Comparison of ENCODE assay signal across 20 mouse cellular contexts in the genomic region with DNA sequence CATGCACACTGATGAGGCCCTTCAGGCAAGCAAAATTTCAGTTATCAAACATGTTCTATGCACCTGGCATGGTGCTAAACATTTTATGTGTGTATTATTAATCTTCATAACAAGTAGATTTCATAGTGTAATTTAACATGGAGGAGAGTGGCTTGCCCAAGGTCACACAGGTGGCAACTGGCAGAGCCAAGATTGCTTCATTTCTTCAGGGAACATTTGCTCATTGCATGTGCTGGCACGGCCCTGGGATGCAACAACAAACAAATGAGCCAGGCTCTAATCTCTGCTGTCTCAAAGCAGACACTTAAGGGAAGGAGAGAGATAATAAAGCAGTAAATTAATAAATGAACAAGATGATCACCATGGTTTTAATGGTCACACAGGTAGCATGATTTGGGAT.
A peak's percentile ranks its signal among the peaks of the same experiment; 100 is the strongest.
DNase-seq lines count a peak whose midpoint lies in the region; ATAC-seq and TF ChIP-seq lines count a peak whose summit lies in the region.
"Had no signal": no experiment of that assay in that cellular context is flagged by ENCODE, and none has a peak within 500 bp of the region (broad histone marks: within the 10 kb centered on the region; RNA-seq: fewer than 3 reads in every experiment).

No protein-coding gene starts in this region.

- no peaks in the 10 kb centered on the region for H3K9me3 ChIP-seq in kidney, embryonic 16.5 days (ENCODE audit: low read length)
- H3K9me3 ChIP-seq: embryonic facial prominence, embryonic 13.5 days; embryonic facial prominence, embryonic 15.5 days; forebrain, embryonic 13.5 days had no signal

- H3K27ac ChIP-seq in kidney, adult 2 months (ENCODE audit: insufficient read depth, low read depth, low read length), result no peak overlapping the region
- H3K27ac ChIP-seq in kidney, embryonic 16.5 days (ENCODE audit: low read length), result no peak overlapping the region
- H3K27ac ChIP-seq: embryonic facial prominence, embryonic 13.5 days; embryonic facial prominence, embryonic 15.5 days; forebrain, embryonic 13.5 days; forebrain, embryonic 15.5 days had no signal

- H3K4me3 ChIP-seq in kidney, adult 2 months (ENCODE audit: insufficient read depth, low read depth, low read length), result no peak overlapping the region
- H3K4me3 ChIP-seq in kidney, embryonic 16.5 days (ENCODE audit: low read length), result no peak overlapping the region
- H3K4me3 ChIP-seq: embryonic facial prominence, embryonic 13.5 days; embryonic facial prominence, embryonic 15.5 days; erythroblast, embryonic 14.5 days; forebrain, embryonic 13.5 days; forebrain, embryonic 15.5 days had no signal

- no peak overlapping the region for H3K9ac ChIP-seq in kidney, embryonic 16.5 days (replicated peaks; ENCODE audit: low read length)
- H3K9ac ChIP-seq: embryonic facial prominence, embryonic 13.5 days; embryonic facial prominence, embryonic 15.5 days; forebrain, embryonic 13.5 days; forebrain, embryonic 15.5 days; forebrain, postnatal 0 days had no signal

- WGBS in kidney, adult 2 months, result 70% methylated on average over 1 of the region's 1 CpGs
- WGBS in kidney, embryonic 16.5 days, result 83% methylated on average over 1 of the region's 1 CpGs

- peaks cover 6% of the 10 kb centered on the region; the same call in 1 of the 2 replicates for H3K4me1 ChIP-seq in kidney, adult 2 months (ENCODE audit: control insufficient read depth, insufficient read depth, low read length)
- no peaks in the 10 kb centered on the region for H3K4me1 ChIP-seq in kidney, embryonic 16.5 days (ENCODE audit: insufficient read depth, low read length)
- H3K4me1 ChIP-seq: embryonic facial prominence, embryonic 13.5 days; embryonic facial prominence, embryonic 15.5 days; forebrain, embryonic 15.5 days had no signal

- DNase-seq in kidney, adult 2 months, result peak; percentile 9
- peak; percentile 92 for DNase-seq in fat pad, adult 2 months (ENCODE audit: extremely low read depth, low read depth, low spot score)
- peak; percentile 92 for DNase-seq in gonadal fat pad, adult 2 months (ENCODE audit: low read depth)
- DNase-seq in gastrocnemius, postnatal 4 days (ENCODE audit: low spot score in 2 of 2), result no peak
- DNase-seq: adrenal gland, adult 2 months; adrenal gland, postnatal 25 days; cerebellum, adult 11 months; cerebellum, adult 18-20 months; cerebellum, adult 8-10 months; cerebellum, adult 9-11 months; cerebellum, postnatal 14 days; cerebellum, postnatal 36 days; embryo, embryonic 11 days; forebrain, postnatal 0 days had no signal

- ATAC-seq in kidney, embryonic 16.5 days (ENCODE audit: low FRiP score, low TSS enrichment), result no peak
- ATAC-seq: forebrain, embryonic 13.5 days; forebrain, embryonic 15.5 days; forebrain, postnatal 0 days had no signal

- no peaks in the 10 kb centered on the region for H3K36me3 ChIP-seq in kidney, adult 2 months (ENCODE audit: control insufficient read depth, insufficient read depth, low read length)
- no peaks in the 10 kb centered on the region for H3K36me3 ChIP-seq in kidney, embryonic 16.5 days (ENCODE audit: insufficient read depth, low read length)
- H3K36me3 ChIP-seq: embryonic facial prominence, embryonic 13.5 days; embryonic facial prominence, embryonic 15.5 days; forebrain, embryonic 15.5 days had no signal

- no peaks in the 10 kb centered on the region for H3K27me3 ChIP-seq in kidney, adult 2 months (replicated peaks; ENCODE audit: control insufficient read depth, insufficient read depth, low read length)
- no peaks in the 10 kb centered on the region for H3K27me3 ChIP-seq in kidney, embryonic 16.5 days (ENCODE audit: insufficient read depth, low read length)
- H3K27me3 ChIP-seq: embryonic facial prominence, embryonic 13.5 days; embryonic facial prominence, embryonic 15.5 days; forebrain, embryonic 13.5 days; forebrain, embryonic 15.5 days had no signal

- no peak overlapping the region for H3K4me2 ChIP-seq in kidney, embryonic 16.5 days (replicated peaks; ENCODE audit: low read depth, low read length)
- H3K4me2 ChIP-seq: embryonic facial prominence, embryonic 13.5 days; embryonic facial prominence, embryonic 15.5 days; forebrain, embryonic 13.5 days; forebrain, embryonic 15.5 days had no signal

- no peak for TF ChIP-seq POLR2A in kidney, adult 2 months (IDR thresholded peaks at IDR 0.05; ENCODE audit: low read depth, low read length)

- TF ChIP-seq CTCF in kidney, adult 2 months (conservative IDR thresholded peaks at IDR 0.05; ENCODE audit: insufficient read depth, insufficient read length, low read depth, low read length), result no peak

Comparison
In these comparisons a context has a peak if more than half of its experiments do, and no peak if none do; other contexts are left out.
1. DNase-seq: peak in kidney, adult 2 months (single experiment), fat pad, adult 2 months (single experiment) and gonadal fat pad, adult 2 months (single experiment); none in gastrocnemius, postnatal 4 days (0 of 2).